Mouse (Mus musculus) forebrain, embryonic 13.5 days (tissue): ENCODE measurements around the gene Magohb. TPM values are rescaled to one million over a fixed set of nuclear protein-coding genes. Genes with fewer than 3 reads are reported as not detected.

Source experiments
- ATAC-seq: fragments of 200-750 bp; cut with Nextera tagmentation; 2 replicates; pipeline ENCODE4 v1.8.0; 2017
- H3K27ac ChIP-seq: fragments of 300-500 bp; sonication (generic); 2 replicates; pipeline ENCODE4 v1.5.1; 2015; ENCODE audit warnings: inconsistent platforms, mild to moderate bottlenecking, moderate library complexity
- H3K27me3 ChIP-seq: fragments of 300-500 bp; sonication (generic); 2 replicates; pipeline ENCODE4 v1.6.1; 2015; ENCODE audit warnings: mild to moderate bottlenecking, inconsistent platforms
- H3K36me3 ChIP-seq: fragments of 300-500 bp; sonication (generic); 2 replicates; pipeline ENCODE4 v1.6.1; 2015; ENCODE audit warnings: mild to moderate bottlenecking, inconsistent platforms; ENCODE audit not compliant: poor library complexity, severe bottlenecking
- H3K4me1 ChIP-seq: fragments of 300-500 bp; sonication (generic); 2 replicates; pipeline ENCODE4 v1.6.1; 2015; ENCODE audit warnings: inconsistent platforms
- H3K4me2 ChIP-seq: fragments of 300-500 bp; sonication (generic); 2 replicates; pipeline ENCODE4 v1.6.1; 2015; ENCODE audit warnings: inconsistent platforms, mild to moderate bottlenecking, moderate library complexity
- H3K4me3 ChIP-seq: fragments of 300-500 bp; sonication (generic); 2 replicates; pipeline ENCODE4 v1.5.1; 2015; ENCODE audit warnings: mild to moderate bottlenecking, inconsistent platforms
- H3K9ac ChIP-seq: fragments of 300-500 bp; sonication (generic); 2 replicates; pipeline ENCODE4 v1.6.1; 2015; ENCODE audit warnings: mild to moderate bottlenecking, inconsistent platforms
- H3K9me3 ChIP-seq: fragments of 300-500 bp; sonication (generic); replicated peaks from 2 replicates; pipeline ENCODE4 v1.6.1; 2016; ENCODE audit warnings: inconsistent platforms
- WGBS: fragments of 180-500 bp; shearing (Covaris S2); methylation state at CpG from one replicate; pipeline ENCODE4 v1.1.7; 2015; 5-methylcytosine and 5-hydroxymethylcytosine counted together
- polyA plus RNA-seq: library from polyadenylated mRNA; unstranded; fragments of >200 nt; fragmentation: Nextera tagmentation; extraction: Ambion mirVana; gene quantifications from 2 replicates; pipeline ENCODE4 v1.2.1, GENCODE M21; 2015

Magohb gene
- 57.7 and 64.1 TPM in 2 replicates for polyA plus RNA-seq

DNA sequence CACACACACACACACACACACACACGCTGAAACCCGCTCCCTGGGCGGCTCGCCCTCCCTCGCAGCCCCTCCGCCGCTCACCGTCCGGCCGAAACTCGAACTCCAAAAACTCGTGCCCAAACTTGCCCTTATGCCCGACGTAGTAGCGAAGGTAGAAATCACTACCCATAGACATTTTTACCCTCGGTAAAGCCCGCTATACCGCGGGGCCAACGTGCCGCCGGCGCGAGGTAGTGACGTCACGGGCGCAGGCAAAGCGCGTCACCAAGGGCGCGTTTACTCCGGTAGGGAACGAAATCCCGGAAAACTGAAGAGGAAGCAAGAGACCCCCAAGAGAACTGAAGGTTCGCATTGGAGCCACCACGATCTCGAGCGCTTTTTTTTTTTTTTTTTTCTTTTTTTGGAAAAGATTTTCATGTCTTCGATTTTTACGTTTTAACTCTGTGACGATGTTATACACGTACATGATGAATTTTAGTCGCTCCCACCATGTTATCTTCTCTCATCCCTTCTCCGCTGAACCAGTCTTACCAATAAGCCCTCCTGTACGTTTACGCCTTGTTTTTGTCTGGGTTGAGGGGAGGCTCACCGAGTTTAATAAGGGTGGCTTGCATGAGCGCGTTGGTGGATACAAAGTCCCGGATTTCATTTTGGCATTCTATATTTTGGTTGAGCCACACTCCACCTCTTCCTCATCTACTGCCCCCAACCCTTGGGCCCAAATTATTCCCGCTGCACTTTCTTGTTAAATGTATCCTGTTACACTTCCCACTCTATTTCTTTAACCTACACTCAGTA, at the start of gene Magohb:
TSS of gene Magohb (minus strand) at position 254 of the 798 bp plus-strand sequence.
- Histone ChIP-seq H3K9ac (peak within 1 kb of the TSS; percentile 74), H3K27me3 (no peaks in the 10 kb centered on the region), H3K27ac (no peak within 1 kb of the TSS), H3K4me2 (peak within 1 kb of the TSS; percentile 64), H3K4me1 (peaks cover 10% of the 10 kb centered on the region), H3K9me3 (no peaks in the 10 kb centered on the region), H3K4me3 (peak within 1 kb of the TSS; percentile 58), H3K36me3 (peaks cover 2% of the 10 kb centered on the region)
- ATAC-seq = peak; percentile 91
- under 1% methylated on average over 50 of the region's 51 CpGs for WGBS

DNA sequence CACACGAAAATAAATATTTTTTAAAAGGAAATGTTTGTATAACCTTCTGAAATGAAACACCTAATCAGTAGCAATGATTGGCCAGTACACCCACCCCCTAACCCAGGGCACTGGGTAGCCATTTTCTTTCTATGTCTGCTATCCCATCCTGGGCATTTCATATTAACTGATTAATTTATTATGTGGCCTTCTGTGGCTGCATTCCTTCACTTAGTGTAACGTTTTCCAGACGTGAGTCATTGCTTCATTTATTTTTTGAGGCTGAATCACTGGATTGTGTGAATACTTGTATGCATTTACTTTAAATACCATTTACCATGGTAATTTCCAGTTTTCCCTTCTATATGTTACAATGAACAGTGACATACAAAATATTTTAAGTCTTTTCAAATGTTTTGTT, 47.0 kb upstream of the Magohb start:
- WGBS = 72% methylated on average over 3 of the region's 3 CpGs
- Histone ChIP-seq H3K27me3 (no peaks in the 10 kb centered on the region), H3K36me3 (no peaks in the 10 kb centered on the region), H3K9me3 (0 out of 2 replicates have a peak, but pooled peaks cover 4% of the 10 kb centered on the region), H3K4me2 (no peak overlapping the region), H3K27ac (no peak overlapping the region), H3K9ac (no peak overlapping the region), H3K4me3 (no peak overlapping the region), H3K4me1 (no peaks in the 10 kb centered on the region)
- no peak for ATAC-seq

DNA sequence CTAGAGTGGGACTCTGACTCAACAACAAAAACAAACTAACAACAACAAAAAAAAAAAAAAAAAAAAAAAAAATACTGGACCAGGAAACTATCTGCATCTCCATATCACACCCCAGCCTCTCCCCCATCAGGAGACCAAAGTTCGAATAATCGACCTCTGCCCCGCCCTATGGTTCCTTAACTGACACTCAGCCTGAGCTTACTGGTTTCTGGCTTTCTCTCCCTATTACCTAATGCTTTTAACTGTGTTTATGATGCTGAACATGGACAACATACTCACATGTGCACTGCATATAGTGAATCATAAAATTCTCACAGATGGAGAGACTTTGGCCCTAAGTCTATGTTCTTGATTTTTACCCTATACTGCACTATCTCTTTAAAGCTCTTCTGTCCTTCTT, 46.3 kb upstream of the Magohb start:
- no peak for ATAC-seq
- H3K9me3 ChIP-seq = 0 out of 2 replicates have a peak, but pooled peaks cover 4% of the 10 kb centered on the region
- H3K4me1 ChIP-seq = no peaks in the 10 kb centered on the region
- no peaks in the 10 kb centered on the region for H3K36me3 ChIP-seq
- no peaks in the 10 kb centered on the region for H3K27me3 ChIP-seq
- H3K4me3 ChIP-seq = no peak overlapping the region
- 88% methylated on average over 3 of the region's 3 CpGs for WGBS
- no peak overlapping the region for H3K9ac ChIP-seq
- H3K27ac ChIP-seq = no peak overlapping the region
- H3K4me2 ChIP-seq = no peak overlapping the region

DNA sequence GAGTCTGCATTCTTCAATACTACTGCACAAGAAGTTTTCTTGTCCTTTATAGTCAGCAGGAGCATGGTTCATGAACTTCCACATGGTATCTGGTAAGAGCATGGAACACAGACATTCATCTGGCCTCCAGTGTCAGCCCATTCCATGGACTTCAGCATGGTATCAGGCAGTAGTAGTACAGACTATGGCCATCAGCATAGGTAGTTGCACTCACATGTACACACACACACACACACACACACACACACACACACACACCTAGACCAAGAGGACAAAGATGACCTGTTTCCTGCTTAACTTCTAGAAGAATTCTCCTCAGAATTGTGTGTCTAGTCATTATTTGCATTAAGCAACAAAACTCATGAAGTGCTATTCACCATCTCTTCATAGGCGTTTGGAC, 45.7 kb upstream of the Magohb start:
- Histone ChIP-seq H3K9ac (no peak overlapping the region), H3K27me3 (no peaks in the 10 kb centered on the region), H3K4me3 (no peak overlapping the region), H3K4me1 (no peaks in the 10 kb centered on the region), H3K36me3 (no peaks in the 10 kb centered on the region), H3K9me3 (0 out of 2 replicates have a peak, but pooled peaks cover 4% of the 10 kb centered on the region), H3K27ac (no peak overlapping the region), H3K4me2 (no peak overlapping the region)
- no peak for ATAC-seq
- whole genome bisulfite sequencing = 77% methylated on average over 1 of the region's 1 CpGs

DNA sequence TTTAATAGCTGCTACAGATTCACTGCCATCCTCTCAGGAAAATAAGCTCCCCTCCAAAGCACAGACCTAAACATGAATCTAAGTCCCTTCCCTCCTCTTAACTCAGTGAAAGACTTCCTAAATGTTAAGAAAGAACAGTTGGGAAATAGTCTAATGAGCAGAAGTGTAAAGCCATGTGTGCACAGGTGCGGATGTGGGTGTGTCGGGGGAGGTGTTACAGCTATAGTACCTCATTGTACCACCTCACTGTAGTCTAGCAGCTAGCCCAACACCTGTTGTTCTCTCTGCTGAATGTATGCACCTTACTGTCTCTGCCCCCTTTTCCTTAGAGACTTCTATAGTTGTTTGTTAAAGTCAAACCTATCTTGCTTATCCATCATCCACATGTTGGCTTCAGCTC, 34.0 kb upstream of the Magohb start:
- Histone ChIP-seq H3K4me3 (no peak overlapping the region), H3K36me3 (no peaks in the 10 kb centered on the region), H3K9ac (no peak overlapping the region), H3K27ac (no peak overlapping the region), H3K4me1 (no peaks in the 10 kb centered on the region), H3K9me3 (no peaks in the 10 kb centered on the region), H3K4me2 (no peak overlapping the region), H3K27me3 (no peaks in the 10 kb centered on the region)
- no peak for ATAC-seq
- 83% methylated on average over 2 of the region's 2 CpGs for WGBS

DNA sequence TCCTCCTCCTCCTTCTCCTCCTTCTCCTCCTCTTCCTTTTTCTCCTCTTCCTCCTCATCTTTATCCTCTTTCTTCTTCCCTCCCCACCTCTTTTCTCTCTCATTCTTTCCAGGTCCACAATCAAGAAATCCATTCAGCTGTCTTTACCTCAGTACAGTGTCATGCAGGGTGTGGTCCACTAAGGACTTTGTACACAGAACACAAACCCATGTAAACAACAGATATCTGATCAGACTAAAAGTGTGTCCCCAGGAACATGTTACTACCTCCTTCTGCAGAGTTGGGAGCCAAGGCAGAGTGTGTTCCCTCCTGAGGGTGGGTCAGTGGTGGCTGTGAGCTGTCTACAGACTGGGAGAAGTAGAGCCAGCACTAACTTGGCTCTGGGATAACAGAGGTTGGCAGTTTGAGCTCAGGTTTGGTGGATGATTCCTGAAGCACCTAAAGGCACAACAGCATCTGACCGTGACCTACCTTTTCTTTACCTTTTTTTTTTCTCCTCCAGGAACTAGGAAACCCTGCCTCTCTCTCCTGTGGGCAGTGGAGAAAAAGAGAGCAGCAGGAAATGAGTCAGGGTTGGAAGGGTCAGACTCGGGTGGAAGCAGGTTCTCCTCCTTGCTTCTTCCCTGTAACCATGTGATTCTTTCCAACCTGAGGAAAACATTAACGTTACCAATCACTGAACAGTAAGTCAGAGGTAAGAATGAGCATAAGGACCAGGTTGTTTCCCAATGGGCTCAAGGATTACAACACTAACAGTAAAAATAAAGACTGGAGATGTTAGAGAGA, 29.0 kb upstream of the Magohb start:
- Histone ChIP-seq H3K27me3 (no peaks in the 10 kb centered on the region), H3K9ac (no peak overlapping the region), H3K4me1 (no peaks in the 10 kb centered on the region), H3K4me3 (no peak overlapping the region), H3K27ac (no peak overlapping the region), H3K9me3 (no peaks in the 10 kb centered on the region), H3K4me2 (no peak overlapping the region), H3K36me3 (no peaks in the 10 kb centered on the region)
- WGBS = 78% methylated on average over 3 of the region's 3 CpGs
- ATAC-seq = no peak

DNA sequence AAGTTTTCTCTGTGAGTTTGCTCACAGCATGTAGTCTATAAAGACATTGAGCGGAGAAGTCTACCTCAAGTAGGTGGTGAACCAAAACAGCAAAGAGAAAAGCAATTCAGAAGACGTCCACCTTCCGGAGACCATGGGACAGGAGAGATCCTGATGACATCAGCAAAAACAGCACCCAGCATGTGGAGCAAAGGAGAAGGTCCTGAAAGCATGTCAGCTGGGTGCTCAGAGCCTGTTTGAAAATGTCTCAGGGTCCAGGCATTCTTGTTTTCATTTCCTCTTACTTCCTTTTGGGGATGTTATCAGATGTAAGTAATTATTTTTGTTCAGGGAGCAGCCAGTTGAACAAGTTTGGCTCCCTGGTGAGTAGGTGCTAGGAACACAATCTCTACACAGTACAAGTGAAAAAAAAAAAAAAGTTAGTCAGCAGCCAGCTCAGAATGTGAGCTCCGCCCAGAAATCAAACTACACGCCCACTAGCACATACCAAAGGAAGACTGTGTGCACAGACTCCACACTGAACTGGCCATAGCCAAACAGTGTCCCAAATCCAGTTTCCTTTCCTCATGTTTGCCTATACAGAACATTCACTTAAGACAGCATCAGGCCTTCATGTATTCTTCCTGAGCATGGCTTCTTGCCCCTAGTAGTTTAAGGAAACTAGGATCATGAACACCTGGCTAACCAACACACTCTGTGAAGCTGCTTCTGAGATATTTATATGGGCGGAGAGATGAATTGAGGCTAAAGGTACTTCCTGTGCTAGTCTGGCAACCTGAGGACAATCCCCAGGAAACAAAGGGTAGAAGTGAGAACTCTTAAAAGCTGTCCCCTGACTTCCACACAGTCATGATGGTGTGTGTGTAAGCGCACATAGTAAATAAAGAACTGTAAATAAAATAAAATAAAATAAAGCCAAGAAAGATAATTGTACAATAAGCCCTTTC, 23.4 kb upstream of the Magohb start:
- Histone ChIP-seq H3K4me2 (no peak overlapping the region), H3K9me3 (no peaks in the 10 kb centered on the region), H3K4me1 (no peaks in the 10 kb centered on the region), H3K4me3 (no peak overlapping the region), H3K36me3 (no peaks in the 10 kb centered on the region), H3K9ac (no peak overlapping the region), H3K27me3 (no peaks in the 10 kb centered on the region), H3K27ac (no peak overlapping the region)
- ATAC-seq = no peak
- WGBS = 86% methylated on average over 7 of the region's 7 CpGs

DNA sequence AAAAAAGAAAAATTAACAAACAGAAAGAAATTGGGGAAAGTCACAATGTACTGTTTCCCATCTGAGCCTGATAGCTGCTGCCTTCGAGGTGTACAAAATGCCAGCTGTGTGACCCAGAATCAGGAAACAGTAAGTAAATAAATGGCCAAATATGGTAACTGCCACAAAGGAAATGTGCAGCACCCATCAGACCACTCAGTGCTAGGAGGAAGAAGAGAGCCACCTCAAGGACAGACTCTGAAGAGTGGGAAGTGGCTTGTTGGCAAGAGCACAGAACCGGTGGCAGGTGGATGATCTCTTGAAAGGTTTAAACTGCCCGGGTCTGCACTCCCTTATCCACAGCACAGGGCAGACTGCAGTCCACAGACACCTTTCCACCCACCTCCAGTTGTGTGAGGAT, 15.0 kb upstream of the Magohb start:
- no peak for ATAC-seq
- no peaks in the 10 kb centered on the region for H3K4me1 ChIP-seq
- no peak overlapping the region for H3K27ac ChIP-seq
- no peak overlapping the region for H3K9ac ChIP-seq
- no peak overlapping the region for H3K4me2 ChIP-seq
- no peaks in the 10 kb centered on the region for H3K36me3 ChIP-seq
- no peaks in the 10 kb centered on the region for H3K9me3 ChIP-seq
- no peak overlapping the region for H3K4me3 ChIP-seq
- H3K27me3 ChIP-seq = no peaks in the 10 kb centered on the region
- WGBS = 72% methylated on average over 3 of the region's 3 CpGs

DNA sequence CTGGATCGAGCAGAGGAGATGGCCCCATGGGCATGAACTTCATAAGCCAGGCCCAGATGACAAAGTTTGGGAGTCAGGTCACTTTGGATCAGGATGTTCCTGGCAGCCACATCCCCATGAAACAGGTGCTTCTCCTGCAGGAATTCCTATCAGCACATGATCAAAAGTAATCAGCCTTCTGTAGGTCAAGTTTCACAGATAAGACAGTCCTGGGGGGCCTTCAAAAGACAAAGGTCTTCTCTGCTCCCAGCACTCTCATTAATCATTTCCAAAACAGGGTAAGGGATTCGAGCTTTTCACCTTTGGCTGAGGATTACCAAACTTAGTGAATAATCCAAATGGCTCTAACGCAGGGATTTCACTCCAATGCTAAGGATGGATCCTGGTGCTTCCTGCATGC, 11.7 kb upstream of the Magohb start:
- H3K9ac ChIP-seq = no peak overlapping the region
- no peaks in the 10 kb centered on the region for H3K36me3 ChIP-seq
- H3K4me1 ChIP-seq = no peaks in the 10 kb centered on the region
- no peak for ATAC-seq
- no peaks in the 10 kb centered on the region for H3K27me3 ChIP-seq
- H3K9me3 ChIP-seq = no peaks in the 10 kb centered on the region
- no peak overlapping the region for H3K27ac ChIP-seq
- H3K4me2 ChIP-seq = no peak overlapping the region
- WGBS = 49% methylated on average over 3 of the region's 3 CpGs
- H3K4me3 ChIP-seq = no peak overlapping the region

DNA sequence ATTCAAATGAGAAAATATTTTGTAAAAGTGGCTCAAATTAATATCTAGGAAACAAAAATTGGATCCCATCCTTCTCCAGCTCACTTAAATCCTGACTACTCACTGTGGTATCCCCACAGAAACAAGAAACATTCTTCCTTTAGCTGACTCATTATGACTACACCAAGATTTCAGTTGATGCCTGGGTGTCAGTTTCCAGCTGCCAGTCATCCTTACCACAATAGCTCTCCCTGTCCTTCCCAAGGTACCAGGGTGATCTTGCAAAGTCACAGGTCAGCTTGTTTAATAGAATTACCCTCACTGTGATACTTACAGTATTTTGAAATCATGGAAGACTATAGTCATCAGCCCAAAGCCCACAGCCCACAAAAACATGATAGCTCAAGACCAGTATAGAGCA, 5.5 kb upstream of the Magohb start:
- Histone ChIP-seq H3K4me2 (no peak overlapping the region), H3K27ac (no peak overlapping the region), H3K9ac (no peak overlapping the region), H3K4me3 (no peak overlapping the region), H3K9me3 (no peaks in the 10 kb centered on the region), H3K4me1 (no peaks in the 10 kb centered on the region), H3K27me3 (no peaks in the 10 kb centered on the region), H3K36me3 (no peaks in the 10 kb centered on the region)
- ATAC-seq = no peak

DNA sequence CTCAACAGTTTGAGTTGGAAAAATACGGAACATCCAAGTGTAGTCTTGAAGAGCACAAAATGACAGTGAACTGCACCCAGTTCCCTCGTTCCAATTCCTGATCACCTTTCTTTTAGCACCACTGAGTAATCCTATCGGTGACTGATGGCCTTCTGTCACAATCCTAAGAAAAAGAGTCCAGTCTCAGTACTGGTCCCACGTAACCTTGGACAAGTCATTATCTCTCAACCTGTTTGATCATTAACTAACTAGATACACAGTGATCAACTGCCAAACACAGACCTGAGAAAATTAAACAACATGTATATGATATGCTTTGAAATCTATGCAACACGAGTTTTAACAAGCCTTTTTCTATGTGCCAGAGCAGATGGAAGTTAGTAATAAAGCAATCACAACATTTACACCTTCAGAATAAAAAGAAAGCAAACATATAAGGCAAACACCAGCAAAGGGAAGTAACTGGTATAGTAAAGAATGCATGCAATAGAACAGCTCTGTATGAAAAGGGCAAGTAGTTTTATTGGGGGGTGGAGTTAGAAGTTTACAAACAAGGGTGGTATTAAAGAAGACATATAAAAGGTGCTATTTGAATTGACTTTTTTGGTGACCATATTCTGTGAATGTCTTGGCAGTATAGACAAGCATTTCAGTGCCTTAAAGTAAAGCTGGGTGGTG, 1.5 kb upstream of the Magohb start:
- WGBS = 86% methylated on average over 5 of the region's 5 CpGs
- Histone ChIP-seq H3K36me3 (no peaks in the 10 kb centered on the region), H3K27ac (no peak overlapping the region), H3K4me3 (no peak overlapping the region), H3K4me1 (peaks cover 10% of the 10 kb centered on the region), H3K4me2 (no peak overlapping the region), H3K9me3 (no peaks in the 10 kb centered on the region), H3K27me3 (no peaks in the 10 kb centered on the region), H3K9ac (no peak overlapping the region)
- no peak for ATAC-seq
